Mouse (Mus musculus): Measurements from ENCODE around the gene Dach1.

DNA sequence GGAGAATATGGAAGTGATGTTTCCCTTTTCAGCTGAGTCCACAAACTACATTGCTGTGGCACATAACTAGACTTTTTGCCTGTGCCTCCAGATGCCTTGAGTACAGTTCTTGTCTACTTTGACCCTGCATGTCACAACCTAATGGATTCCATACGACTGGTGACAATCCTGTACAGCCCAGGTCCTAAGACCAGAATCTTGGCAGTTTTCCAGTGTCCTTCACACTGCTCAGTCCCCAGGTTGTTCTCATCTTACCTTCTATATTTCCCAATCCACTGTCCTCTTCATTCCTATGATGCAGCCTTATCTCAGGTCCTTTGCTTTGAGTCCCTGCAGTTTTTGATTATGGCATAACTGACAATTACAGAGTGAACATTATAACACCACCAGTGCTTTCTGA lies 131.0 kb downstream of the Dach1 start:
- TF ChIP-seq POLR2A (IDR thresholded peaks at IDR 0.05; ENCODE audit: low read depth, low read length) (no peak), CTCF (conservative IDR thresholded peaks at IDR 0.05 in 1 of 2, IDR thresholded peaks at IDR 0.05 in 1 of 2; ENCODE audit: low read depth in 2 of 2, low read length in 2 of 2) (no peak), ZC3H11A (IDR thresholded peaks at IDR 0.05; ENCODE audit: low read depth, low read length) (no peak), ZNF384 (IDR thresholded peaks at IDR 0.05; ENCODE audit: low read depth, low read length) (no peak)
